Mouse (Mus musculus) cerebellum, adult 2 months (tissue): ENCODE data around the gene Gm11060.

Experiments used
- CTCF ChIP-seq: fragments of 200-500 bp; IDR thresholded peaks from 2 replicates; pipeline ENCODE4 v1.5.1; 2011; ENCODE audit warnings: low read depth, mild to moderate bottlenecking, control low read depth, low read length, moderate library complexity, borderline replicate concordance; ENCODE audit not compliant: insufficient read depth
- POLR2A ChIP-seq: fragments of 200-500 bp; IDR thresholded peaks from 2 replicates; pipeline ENCODE4 v1.6.1; 2011; ENCODE audit warnings: low read length, control low read depth, borderline replicate concordance; ENCODE audit not compliant: insufficient read depth

DNA sequence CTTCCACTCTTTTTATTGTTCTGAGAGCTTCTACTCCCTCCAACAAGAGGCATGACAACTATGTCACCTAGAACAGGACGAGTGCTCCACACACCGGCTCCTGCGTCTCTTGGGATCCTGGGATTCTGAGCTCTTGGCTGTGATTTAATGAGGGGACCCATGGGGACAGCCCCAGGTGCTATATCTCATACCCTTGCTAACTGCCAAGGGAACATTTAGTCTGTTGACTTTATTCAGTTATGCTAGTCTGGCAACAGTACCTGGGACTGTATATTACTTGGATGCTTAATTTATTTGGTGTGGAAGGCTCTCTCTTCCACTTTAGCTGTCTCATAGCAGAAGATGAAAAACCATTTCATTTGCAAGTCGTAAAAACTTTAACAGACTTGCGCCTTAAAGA, 16.0 kb upstream of the Gm11060 start:
- no peak for TF ChIP-seq POLR2A
- TF ChIP-seq CTCF, result no peak
